Mouse (Mus musculus): ENCODE data around the gene Timp3.

DNA sequence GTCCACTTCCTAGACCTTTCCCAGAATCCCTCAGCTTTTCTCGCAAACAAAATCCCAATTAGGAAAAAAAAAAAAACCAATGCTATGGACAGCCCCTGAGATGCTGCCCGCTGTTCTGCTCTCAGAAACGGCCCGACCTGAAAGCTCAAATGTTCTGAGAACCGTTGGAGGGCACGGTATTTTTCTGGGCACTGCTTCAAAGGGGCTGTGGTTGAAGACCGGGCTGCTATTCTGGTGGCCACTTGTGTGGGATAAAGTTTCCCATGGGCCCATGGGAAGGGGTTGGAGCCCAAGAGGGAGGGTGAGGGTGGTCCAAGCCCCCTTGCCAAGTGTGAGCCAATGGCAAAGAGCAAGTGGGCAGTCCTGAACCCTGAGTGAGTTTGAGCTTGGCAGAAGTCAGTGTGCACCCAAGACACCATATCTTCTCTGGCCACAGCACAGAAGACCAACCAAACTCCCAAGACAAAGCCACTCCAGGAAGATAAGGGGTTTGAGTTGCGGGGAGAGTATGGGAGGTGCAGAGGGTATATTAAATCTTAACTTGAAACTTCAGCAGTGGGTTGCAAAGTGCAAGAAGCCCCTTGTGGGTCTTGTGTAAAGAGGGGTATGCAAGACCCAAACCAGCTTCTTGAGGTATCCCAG, 29.2 kb downstream of the Timp3 start:
- no peak for TF ChIP-seq CTCF (IDR thresholded peaks at IDR 0.05; ENCODE audit: extremely low read depth, insufficient read depth, insufficient read length, insufficient replicate concordance)
- TF ChIP-seq POLR2A (IDR thresholded peaks at IDR 0.05; ENCODE audit: low read depth, low read length), result no peak
